Mouse (Mus musculus) heart, embryonic 13.5 days (tissue): ENCODE data around the gene Stac. TPM values are rescaled to one million over a fixed set of nuclear protein-coding genes. Genes with fewer than 3 reads are reported as not detected.

Source experiments
- ATAC-seq: fragments of 200-750 bp; cut with Nextera tagmentation; 2 replicates; pipeline ENCODE4 v1.8.0; 2017; ENCODE audit warnings: moderate TSS enrichment; ENCODE audit not compliant: insufficient number of reproducible peaks, low FRiP score, low TSS enrichment; ENCODE audit errors: extremely low read depth
- H3K27ac ChIP-seq: fragments of 300-500 bp; sonication (generic); replicated peaks from 2 replicates; pipeline ENCODE4 v1.5.1; 2015; ENCODE audit warnings: moderate library complexity, mild to moderate bottlenecking, inconsistent platforms
- H3K27me3 ChIP-seq: fragments of 300-500 bp; sonication (generic); replicated peaks from 2 replicates; pipeline ENCODE4 v1.6.1; 2015; ENCODE audit warnings: mild to moderate bottlenecking, inconsistent platforms
- H3K36me3 ChIP-seq: fragments of 300-500 bp; sonication (generic); 2 replicates; pipeline ENCODE4 v1.6.1; 2015; ENCODE audit warnings: mild to moderate bottlenecking, inconsistent platforms
- H3K4me1 ChIP-seq: fragments of 300-500 bp; sonication (generic); 2 replicates; pipeline ENCODE4 v1.6.1; 2015; ENCODE audit warnings: inconsistent platforms
- H3K4me2 ChIP-seq: fragments of 300-500 bp; sonication (generic); 2 replicates; pipeline ENCODE4 v1.6.1; 2015; ENCODE audit warnings: inconsistent platforms, mild to moderate bottlenecking, moderate library complexity
- H3K4me3 ChIP-seq: fragments of 300-500 bp; sonication (generic); 2 replicates; pipeline ENCODE4 v1.5.1; 2015; ENCODE audit warnings: moderate library complexity, mild to moderate bottlenecking, inconsistent platforms
- H3K9ac ChIP-seq: fragments of 300-500 bp; sonication (generic); 2 replicates; pipeline ENCODE4 v1.6.1; 2015; ENCODE audit warnings: inconsistent platforms, mild to moderate bottlenecking, moderate library complexity
- H3K9me3 ChIP-seq: fragments of 300-500 bp; sonication (generic); 2 replicates; pipeline ENCODE4 v1.6.1; 2016; ENCODE audit warnings: inconsistent platforms
- WGBS: fragments of 180-500 bp; shearing (Covaris S2); methylation state at CpG from one replicate; pipeline ENCODE4 v1.1.7; 2015; ENCODE audit warnings: mixed read lengths; 5-methylcytosine and 5-hydroxymethylcytosine counted together
- polyA plus RNA-seq: library from polyadenylated mRNA; unstranded; fragments of >200 nt; fragmentation: Nextera tagmentation; extraction: Ambion mirVana; gene quantifications from 2 replicates; pipeline ENCODE4 v1.2.1, GENCODE M21; 2015

Gene Stac
- polyA plus RNA-seq, result 0.86 and 0.92 TPM in 2 replicates

GRCm38 (mm10) chr9:111689680-111690483 is at the start of gene Stac:
TSS of gene Stac (minus strand) at chr9:111690348.
- peaks cover 38% of the 10 kb centered on the region for H3K27me3 ChIP-seq
- no peak for ATAC-seq
- no peaks in the 10 kb centered on the region for H3K36me3 ChIP-seq
- H3K4me2 ChIP-seq, result peak within 1 kb of the TSS; percentile 97
- H3K4me1 ChIP-seq, result peaks cover 4% of the 10 kb centered on the region
- H3K27ac ChIP-seq, result no peak within 1 kb of the TSS
- WGBS, result 3% methylated on average over 59 of the region's 64 CpGs
- peak within 1 kb of the TSS; percentile 63 for H3K4me3 ChIP-seq
- H3K9me3 ChIP-seq, result no peaks in the 10 kb centered on the region
- H3K9ac ChIP-seq, result peak within 1 kb of the TSS; percentile 75

- no peak overlapping the region for H3K4me2 ChIP-seq
- 63% methylated on average over 10 of the region's 10 CpGs for WGBS
- H3K4me1 ChIP-seq, result no peaks in the 10 kb centered on the region
- no peak overlapping the region for H3K9ac ChIP-seq
- H3K27ac ChIP-seq, result no peak overlapping the region
- no peak for ATAC-seq
- no peaks in the 10 kb centered on the region for H3K9me3 ChIP-seq
- H3K4me3 ChIP-seq, result no peak overlapping the region
- H3K27me3 ChIP-seq, result no peaks in the 10 kb centered on the region
- no peaks in the 10 kb centered on the region for H3K36me3 ChIP-seq
Observed at GRCm38 (mm10) chr9:111739431-111740245, 49.5 kb upstream of the Stac start.

- Histone ChIP-seq H3K9ac (no peak overlapping the region), H3K4me1 (no peaks in the 10 kb centered on the region), H3K9me3 (no peaks in the 10 kb centered on the region), H3K36me3 (no peaks in the 10 kb centered on the region), H3K4me2 (no peak overlapping the region), H3K27me3 (no peaks in the 10 kb centered on the region), H3K4me3 (no peak overlapping the region), H3K27ac (no peak overlapping the region)
- ATAC-seq, result no peak
- WGBS, result 64% methylated on average over 3 of the region's 3 CpGs
Observed at GRCm38 (mm10) chr9:111739026-111739425, 48.9 kb upstream of the Stac start.

- H3K36me3 ChIP-seq, result no peaks in the 10 kb centered on the region
- no peak overlapping the region for H3K27ac ChIP-seq
- no peak overlapping the region for H3K9ac ChIP-seq
- no peaks in the 10 kb centered on the region for H3K4me1 ChIP-seq
- 64% methylated on average over 2 of the region's 2 CpGs for WGBS
- H3K9me3 ChIP-seq, result no peaks in the 10 kb centered on the region
- no peak overlapping the region for H3K4me3 ChIP-seq
- no peak for ATAC-seq
- H3K27me3 ChIP-seq, result no peaks in the 10 kb centered on the region
- no peak overlapping the region for H3K4me2 ChIP-seq
Observed at GRCm38 (mm10) chr9:111737796-111738195, 47.6 kb upstream of the Stac start.

GRCm38 (mm10) chr9:111735931-111736330 is 45.8 kb upstream of the Stac start:
- no peak overlapping the region for H3K9ac ChIP-seq
- H3K4me3 ChIP-seq, result no peak overlapping the region
- no peaks in the 10 kb centered on the region for H3K36me3 ChIP-seq
- no peak overlapping the region for H3K27ac ChIP-seq
- H3K4me1 ChIP-seq, result no peaks in the 10 kb centered on the region
- no peak overlapping the region for H3K4me2 ChIP-seq
- no peak for ATAC-seq
- H3K9me3 ChIP-seq, result no peaks in the 10 kb centered on the region
- no peaks in the 10 kb centered on the region for H3K27me3 ChIP-seq
- 61% methylated on average over 3 of the region's 3 CpGs for WGBS

- Histone ChIP-seq H3K9ac (no peak overlapping the region), H3K4me3 (no peak overlapping the region), H3K4me1 (no peaks in the 10 kb centered on the region), H3K4me2 (no peak overlapping the region), H3K27me3 (no peaks in the 10 kb centered on the region), H3K36me3 (no peaks in the 10 kb centered on the region), H3K27ac (no peak overlapping the region), H3K9me3 (no peaks in the 10 kb centered on the region)
- no peak for ATAC-seq
- WGBS, result 57% methylated on average over 9 of the region's 9 CpGs
Observed at GRCm38 (mm10) chr9:111731939-111732670, 42.0 kb upstream of the Stac start.

- Histone ChIP-seq H3K36me3 (no peaks in the 10 kb centered on the region), H3K4me3 (no peak overlapping the region), H3K4me1 (peaks cover 17% of the 10 kb centered on the region), H3K27me3 (no peaks in the 10 kb centered on the region), H3K4me2 (no peak overlapping the region), H3K9me3 (no peaks in the 10 kb centered on the region), H3K27ac (0 out of 2 replicates have a peak overlapping the region, but pooled peaks have one; percentile 7), H3K9ac (no peak overlapping the region)
- WGBS, result 36% methylated on average over 5 of the region's 5 CpGs
- no peak for ATAC-seq
Observed at GRCm38 (mm10) chr9:111724981-111725593, 34.9 kb upstream of the Stac start.

- H3K9me3 ChIP-seq, result no peaks in the 10 kb centered on the region
- no peaks in the 10 kb centered on the region for H3K36me3 ChIP-seq
- H3K4me2 ChIP-seq, result no peak overlapping the region
- no peak overlapping the region for H3K4me3 ChIP-seq
- no peaks in the 10 kb centered on the region for H3K4me1 ChIP-seq
- H3K27ac ChIP-seq, result no peak overlapping the region
- H3K9ac ChIP-seq, result no peak overlapping the region
- H3K27me3 ChIP-seq, result no peaks in the 10 kb centered on the region
- no peak for ATAC-seq
- 55% methylated on average over 3 of the region's 3 CpGs for WGBS
Observed at GRCm38 (mm10) chr9:111714457-111714856, 24.3 kb upstream of the Stac start.

GRCm38 (mm10) chr9:111700101-111700500 is 10.0 kb upstream of the Stac start:
- ATAC-seq, result no peak
- Histone ChIP-seq H3K4me1 (no peaks in the 10 kb centered on the region), H3K4me2 (no peak overlapping the region), H3K9ac (no peak overlapping the region), H3K4me3 (no peak overlapping the region), H3K27ac (no peak overlapping the region), H3K36me3 (no peaks in the 10 kb centered on the region), H3K9me3 (no peaks in the 10 kb centered on the region), H3K27me3 (no peaks in the 10 kb centered on the region)
- WGBS, result 57% methylated on average over 2 of the region's 2 CpGs

GRCm38 (mm10) chr9:111690484-111690855 is 322 bp upstream of the Stac start:
- ATAC-seq, result no peak
- Histone ChIP-seq H3K27ac (no peak overlapping the region), H3K9me3 (no peaks in the 10 kb centered on the region), H3K4me3 (peak overlapping the region; percentile 63), H3K36me3 (no peaks in the 10 kb centered on the region), H3K9ac (peak overlapping the region; percentile 75), H3K4me1 (peaks cover 4% of the 10 kb centered on the region), H3K27me3 (peaks cover 38% of the 10 kb centered on the region), H3K4me2 (peak overlapping the region; percentile 97)
- WGBS, result 14% methylated on average over 6 of the region's 6 CpGs

GRCm38 (mm10) chr9:111689146-111689545 is 1.0 kb downstream of the Stac start:
- Histone ChIP-seq H3K4me3 (peak overlapping the region; percentile 63; the same call in 1 of the 2 replicates), H3K4me2 (peak overlapping the region; percentile 97; the same call in 1 of the 2 replicates), H3K27ac (no peak overlapping the region), H3K9me3 (no peaks in the 10 kb centered on the region), H3K9ac (no peak overlapping the region), H3K4me1 (peaks cover 4% of the 10 kb centered on the region), H3K27me3 (peaks cover 38% of the 10 kb centered on the region), H3K36me3 (no peaks in the 10 kb centered on the region)
- ATAC-seq, result no peak
- 74% methylated on average over 11 of the region's 11 CpGs for WGBS
